In genomic region chr2:33976183-33976582, GRCm38 (mm10) we compare ENCODE assay signal across 20 mouse cellular contexts.
A peak's percentile ranks its signal among the peaks of the same experiment; 100 is the strongest.
DNase-seq lines count a peak whose midpoint lies in the region; ATAC-seq lines count a peak whose summit lies in the region.
"Had no signal": no experiment of that assay in that cellular context is flagged by ENCODE, and none has a peak within 500 bp of the region (broad histone marks: within the 10 kb centered on the region; RNA-seq: fewer than 3 reads in every experiment).

No protein-coding gene starts in this region.

- no peaks in the 10 kb centered on the region for H3K9me3 ChIP-seq in hindbrain, embryonic 10.5 days
- no peaks in the 10 kb centered on the region for H3K9me3 ChIP-seq in hindbrain, embryonic 13.5 days
- H3K9me3 ChIP-seq: embryonic facial prominence, embryonic 12.5 days; midbrain, embryonic 15.5 days; neural tube, embryonic 15.5 days had no signal

- H3K4me1 ChIP-seq in hindbrain, embryonic 10.5 days (replicated peaks), result peaks cover 27% of the 10 kb centered on the region
- peaks cover 27% of the 10 kb centered on the region for H3K4me1 ChIP-seq in hindbrain, embryonic 13.5 days (replicated peaks)
- H3K4me1 ChIP-seq: embryonic facial prominence, embryonic 12.5 days had no signal

- no peak overlapping the region for H3K4me2 ChIP-seq in hindbrain, embryonic 13.5 days
- H3K4me2 ChIP-seq: embryonic facial prominence, embryonic 12.5 days; midbrain, embryonic 15.5 days; neural tube, embryonic 15.5 days had no signal

- no peak overlapping the region for H3K9ac ChIP-seq in hindbrain, embryonic 13.5 days
- H3K9ac ChIP-seq: embryonic facial prominence, embryonic 12.5 days; liver, embryonic 14.5 days; midbrain, embryonic 15.5 days; neural tube, embryonic 15.5 days had no signal

- 88% methylated on average over 9 of the region's 9 CpGs for WGBS in hindbrain, embryonic 10.5 days
- WGBS in hindbrain, embryonic 13.5 days, result 89% methylated on average over 9 of the region's 9 CpGs

- H3K4me3 ChIP-seq in hindbrain, embryonic 10.5 days, result no peak overlapping the region
- no peak overlapping the region for H3K4me3 ChIP-seq in hindbrain, embryonic 13.5 days
- H3K4me3 ChIP-seq: embryonic facial prominence, embryonic 12.5 days; midbrain, embryonic 15.5 days; neural tube, embryonic 15.5 days had no signal

- peak overlapping the region; percentile 84 for H3K27ac ChIP-seq in hindbrain, embryonic 10.5 days
- no peak overlapping the region for H3K27ac ChIP-seq in hindbrain, embryonic 13.5 days
- H3K27ac ChIP-seq: embryonic facial prominence, embryonic 12.5 days; liver, embryonic 14.5 days; macrophage; midbrain, embryonic 15.5 days; neural tube, embryonic 15.5 days had no signal

- no peaks in the 10 kb centered on the region for H3K36me3 ChIP-seq in hindbrain, embryonic 10.5 days
- H3K36me3 ChIP-seq in hindbrain, embryonic 13.5 days, result no peaks in the 10 kb centered on the region
- H3K36me3 ChIP-seq: embryonic facial prominence, embryonic 12.5 days; midbrain, embryonic 15.5 days; neural tube, embryonic 15.5 days had no signal

- H3K27me3 ChIP-seq in hindbrain, embryonic 10.5 days (ENCODE audit: insufficient read depth, poor library complexity, severe bottlenecking), result no peaks in the 10 kb centered on the region
- H3K27me3 ChIP-seq in hindbrain, embryonic 13.5 days, result 0 out of 2 replicates have a peak, but pooled peaks cover 4% of the 10 kb centered on the region
- H3K27me3 ChIP-seq: embryonic facial prominence, embryonic 12.5 days; midbrain, embryonic 15.5 days; neural tube, embryonic 15.5 days had no signal

- ATAC-seq in hindbrain, embryonic 13.5 days (ENCODE audit: low FRiP score), result no peak
- ATAC-seq: forebrain, embryonic 14.5 days; hindbrain, embryonic 16.5 days; midbrain, embryonic 15.5 days; Patski had no signal

- no peak for DNase-seq in hindbrain, embryonic 10.5 days (ENCODE audit: low spot score)
- peak; percentile 2 for DNase-seq in layer of hippocampus, adult 11-12 months (ENCODE audit: low spot score)
- DNase-seq in layer of hippocampus, adult 8-10 months (ENCODE audit: low spot score in 2 of 2), result no peak
- peak; percentile 1 for DNase-seq in thymus, postnatal 14 days
- DNase-seq in thymus, postnatal 4 days, result no peak
- no peak for DNase-seq in adrenal gland, postnatal 36 days
- DNase-seq: B cell, adult 2 months; embryo, embryonic 11 days; gastrocnemius, postnatal 14 days; liver; lung, adult 2 months had no signal

Comparison
In these comparisons a context has a peak if more than half of its experiments do, and no peak if none do; other contexts are left out.
1. DNase-seq: peak in layer of hippocampus, adult 11-12 months (single experiment) and thymus, postnatal 14 days (single experiment); none in hindbrain, embryonic 10.5 days (single experiment), layer of hippocampus, adult 8-10 months (0 of 2), thymus, postnatal 4 days (single experiment) and adrenal gland, postnatal 36 days (0 of 2).